Mouse (Mus musculus) midbrain, embryonic 11.5 days (tissue): ENCODE results near the gene Slc6a20b. TPM values are rescaled to one million over a fixed set of nuclear protein-coding genes. Genes with fewer than 3 reads are reported as not detected.

Experiments used
- ATAC-seq: fragments of 200-750 bp; cut with Nextera tagmentation; 2 replicates; pipeline ENCODE4 v1.8.0; 2017; ENCODE audit warnings: moderate TSS enrichment, moderate library complexity; ENCODE audit not compliant: low FRiP score
- DNase-seq: peaks from one replicate; pipeline ENCODE4 v3.0.0; 2015; ENCODE audit warnings: low spot score; ENCODE audit errors: missing footprints
- H3K27ac ChIP-seq: fragments of 300-500 bp; sonication (generic); 2 replicates; pipeline ENCODE4 v1.5.1; 2014; ENCODE audit warnings: low read depth, low read length
- H3K27me3 ChIP-seq: fragments of 300-500 bp; sonication (generic); 2 replicates; pipeline ENCODE4 v1.6.1; 2014; ENCODE audit warnings: mild to moderate bottlenecking, low read length, moderate library complexity, mixed read lengths; ENCODE audit not compliant: control insufficient read depth, insufficient read depth
- H3K36me3 ChIP-seq: fragments of 300-500 bp; sonication (generic); 2 replicates; pipeline ENCODE4 v1.6.1; 2014; ENCODE audit warnings: mild to moderate bottlenecking, low read length, moderate library complexity, mixed read lengths; ENCODE audit not compliant: control insufficient read depth, insufficient read depth
- H3K4me1 ChIP-seq: fragments of 300-500 bp; sonication (generic); 2 replicates; pipeline ENCODE4 v1.6.1; 2014; ENCODE audit warnings: low read length; ENCODE audit not compliant: control insufficient read depth, insufficient read depth
- H3K4me2 ChIP-seq: fragments of 300-500 bp; sonication (generic); 2 replicates; pipeline ENCODE4 v1.6.1; 2014; ENCODE audit warnings: mild to moderate bottlenecking, moderate library complexity
- H3K4me3 ChIP-seq: fragments of 300-500 bp; sonication (generic); 2 replicates; pipeline ENCODE4 v1.5.1; 2014; ENCODE audit warnings: low read depth, low read length
- H3K9ac ChIP-seq: fragments of 300-500 bp; sonication (generic); 2 replicates; pipeline ENCODE4 v1.6.1; 2014; ENCODE audit warnings: low read length
- H3K9me3 ChIP-seq: fragments of 300-500 bp; sonication (generic); 2 replicates; pipeline ENCODE4 v1.6.1; 2016; ENCODE audit warnings: low read length; ENCODE audit not compliant: control insufficient read depth
- WGBS: fragments of 180-500 bp; shearing (Covaris S2); extraction: QIAGEN DNeasy Blood & Tissue Kit; methylation state at CpG from one replicate; pipeline ENCODE4 v1.1.7; 2014; 5-methylcytosine and 5-hydroxymethylcytosine counted together
- polyA plus RNA-seq: library from polyadenylated mRNA; unstranded; fragments of >200 nt; fragmentation: Nextera tagmentation; extraction: Ambion mirVana; gene quantifications from 2 replicates; pipeline ENCODE4 v1.2.1, GENCODE M21; 2014

The Slc6a20b gene
- polyA plus RNA-seq, 1 experiment from 2014 or later: 0.11 TPM

- H3K27me3 ChIP-seq: no peaks in the 10 kb centered on the region
- no peak overlapping the region for H3K4me2 ChIP-seq
- H3K27ac ChIP-seq: no peak overlapping the region
- no peak for DNase-seq
- no peaks in the 10 kb centered on the region for H3K9me3 ChIP-seq
- 87% methylated on average over 5 of the region's 5 CpGs for WGBS
- ATAC-seq: no peak
- no peak overlapping the region for H3K9ac ChIP-seq
- H3K4me3 ChIP-seq: no peak overlapping the region
- no peaks in the 10 kb centered on the region for H3K36me3 ChIP-seq
- no peaks in the 10 kb centered on the region for H3K4me1 ChIP-seq
Measured at GRCm38 (mm10) chr9:123620311-123621098, 11.9 kb downstream of the Slc6a20b start.

DNA sequence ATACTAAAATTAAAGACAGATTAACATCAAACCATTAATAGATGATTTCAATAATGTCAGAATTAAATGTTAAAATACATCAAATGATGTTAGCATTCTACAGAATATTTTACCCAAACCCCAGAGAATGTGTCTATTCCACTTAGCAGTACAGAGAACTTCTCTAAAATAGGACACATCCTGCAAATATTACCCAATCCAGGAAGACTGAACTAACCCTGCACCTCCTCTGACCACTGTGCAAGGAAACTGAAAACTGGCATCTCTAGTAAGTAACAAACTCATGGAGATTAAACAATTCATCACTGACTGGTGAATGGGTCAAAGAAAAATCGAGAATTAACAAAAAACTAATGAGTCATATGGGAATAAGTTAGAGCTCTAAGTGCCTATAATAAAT, 30.8 kb downstream of the Slc6a20b start:
- H3K4me2 ChIP-seq: no peak overlapping the region

DNA sequence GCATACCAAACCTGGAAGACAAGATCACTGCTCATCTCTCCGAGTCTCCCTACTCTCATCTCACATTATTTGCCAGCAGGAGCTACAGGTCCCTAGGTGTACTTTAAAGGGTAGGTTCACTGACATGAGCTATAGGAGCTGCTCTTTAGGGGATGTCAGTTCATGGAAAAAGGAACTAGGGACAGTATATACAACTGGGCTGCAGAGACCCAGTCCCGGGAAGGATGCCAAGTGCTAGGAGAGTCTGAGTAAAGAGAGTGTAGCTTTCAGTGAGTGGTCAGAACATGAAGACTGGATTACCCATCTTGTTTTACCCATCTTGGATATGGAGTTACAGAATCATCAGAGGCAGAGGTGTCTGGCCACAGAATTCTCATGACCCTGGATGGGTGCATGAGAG, 35.0 kb downstream of the Slc6a20b start:
- DNase-seq: no peak
- no peaks in the 10 kb centered on the region for H3K9me3 ChIP-seq
- no peak for ATAC-seq
- no peaks in the 10 kb centered on the region for H3K36me3 ChIP-seq
- WGBS: 96% methylated on average over 2 of the region's 2 CpGs
- no peak overlapping the region for H3K9ac ChIP-seq
- H3K4me2 ChIP-seq: no peak overlapping the region
- no peak overlapping the region for H3K27ac ChIP-seq
- H3K4me3 ChIP-seq: no peak overlapping the region
- no peaks in the 10 kb centered on the region for H3K27me3 ChIP-seq
- H3K4me1 ChIP-seq: no peaks in the 10 kb centered on the region

More for the DNA sequence above, 30.8 kb downstream of the Slc6a20b start:
- H3K4me1 ChIP-seq: no peaks in the 10 kb centered on the region
- 84% methylated on average over 1 of the region's 1 CpGs for WGBS
- ATAC-seq (no peak), DNase-seq (no peak)
- no peaks in the 10 kb centered on the region for H3K9me3 ChIP-seq
- no peaks in the 10 kb centered on the region for H3K36me3 ChIP-seq
- no peak overlapping the region for H3K4me3 ChIP-seq
- H3K27ac ChIP-seq: no peak overlapping the region
- no peak overlapping the region for H3K9ac ChIP-seq
- no peaks in the 10 kb centered on the region for H3K27me3 ChIP-seq

DNA sequence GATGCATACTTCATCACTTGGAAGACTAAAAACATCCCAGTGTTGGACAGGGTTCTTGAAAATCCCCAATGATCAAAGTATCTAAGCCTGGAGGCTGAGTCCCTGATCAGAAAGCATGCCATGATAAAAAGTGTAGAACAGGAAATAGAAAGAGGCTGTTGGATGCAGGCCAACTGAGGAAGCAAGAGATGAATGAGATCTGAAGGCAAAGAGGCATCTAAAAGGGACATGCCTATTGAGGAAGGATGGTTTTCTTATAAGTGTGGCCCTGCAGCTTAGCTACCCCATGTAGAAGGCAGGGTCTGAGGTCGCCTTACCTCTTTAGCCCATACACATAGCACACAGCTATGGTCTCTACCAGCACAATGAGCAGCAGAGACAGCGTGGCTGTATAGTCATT, 35.5 kb downstream of the Slc6a20b start:
- WGBS: 89% methylated on average over 2 of the region's 2 CpGs
- H3K4me3 ChIP-seq: no peak overlapping the region
- H3K9me3 ChIP-seq: no peaks in the 10 kb centered on the region
- no peak for DNase-seq
- no peak overlapping the region for H3K9ac ChIP-seq
- no peaks in the 10 kb centered on the region for H3K27me3 ChIP-seq
- H3K4me2 ChIP-seq: no peak overlapping the region
- H3K36me3 ChIP-seq: no peaks in the 10 kb centered on the region
- no peak for ATAC-seq
- no peaks in the 10 kb centered on the region for H3K4me1 ChIP-seq
- H3K27ac ChIP-seq: no peak overlapping the region

GRCm38 (mm10) chr9:123595194-123595593, 37.2 kb downstream of the Slc6a20b start:
- H3K4me2 ChIP-seq: no peak overlapping the region
- H3K36me3 ChIP-seq: no peaks in the 10 kb centered on the region
- H3K4me3 ChIP-seq: no peak overlapping the region
- WGBS: 94% methylated on average over 4 of the region's 4 CpGs
- no peaks in the 10 kb centered on the region for H3K9me3 ChIP-seq
- ATAC-seq (no peak), DNase-seq (no peak)
- H3K27me3 ChIP-seq: no peaks in the 10 kb centered on the region
- H3K27ac ChIP-seq: no peak overlapping the region
- no peaks in the 10 kb centered on the region for H3K4me1 ChIP-seq
- H3K9ac ChIP-seq: no peak overlapping the region

GRCm38 (mm10) chr9:123589240-123589910, 43.0 kb downstream of the Slc6a20b start:
- H3K9ac ChIP-seq: no peak overlapping the region
- H3K27me3 ChIP-seq: no peaks in the 10 kb centered on the region
- no peak overlapping the region for H3K4me3 ChIP-seq
- DNase-seq (no peak), ATAC-seq (no peak)
- H3K4me2 ChIP-seq: no peak overlapping the region
- H3K4me1 ChIP-seq: no peaks in the 10 kb centered on the region
- H3K27ac ChIP-seq: no peak overlapping the region
- WGBS: 83% methylated on average over 7 of the region's 7 CpGs
- peaks cover 5% of the 10 kb centered on the region; the same call in 1 of the 2 replicates for H3K36me3 ChIP-seq
- no peaks in the 10 kb centered on the region for H3K9me3 ChIP-seq

- H3K27me3 ChIP-seq: no peaks in the 10 kb centered on the region
- H3K9ac ChIP-seq: no peak overlapping the region
- 89% methylated on average over 10 of the region's 10 CpGs for WGBS
- peaks cover 2% of the 10 kb centered on the region for H3K36me3 ChIP-seq
- no peak overlapping the region for H3K4me2 ChIP-seq
- ATAC-seq (no peak), DNase-seq (no peak)
- no peaks in the 10 kb centered on the region for H3K9me3 ChIP-seq
- H3K4me1 ChIP-seq: no peaks in the 10 kb centered on the region
- no peak overlapping the region for H3K4me3 ChIP-seq
- H3K27ac ChIP-seq: no peak overlapping the region
Measured at GRCm38 (mm10) chr9:123577360-123578192, 54.8 kb downstream of the Slc6a20b start.

DNA sequence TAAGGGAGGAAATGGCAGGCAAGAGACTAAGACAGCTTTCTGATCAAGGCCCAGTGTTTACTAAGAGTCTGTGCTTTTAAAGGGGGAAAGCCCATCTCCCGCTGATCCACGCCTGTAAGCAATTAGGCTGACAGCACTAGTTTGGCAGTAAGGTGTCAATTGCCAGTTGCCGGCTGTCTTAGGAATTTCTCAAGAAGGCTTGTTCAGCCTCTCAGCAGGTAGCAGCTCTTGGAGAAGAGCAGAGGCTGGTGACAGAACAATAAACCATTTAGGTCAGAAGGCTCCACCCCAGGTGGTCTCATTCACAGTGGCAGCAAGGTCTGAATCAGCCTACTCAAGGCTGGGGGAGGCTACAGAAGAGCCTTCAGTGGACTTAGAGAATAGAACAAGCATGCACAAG, 77.8 kb downstream of the Slc6a20b start:
- no peaks in the 10 kb centered on the region for H3K36me3 ChIP-seq
- DNase-seq: no peak
- no peak overlapping the region for H3K4me3 ChIP-seq
- 16% methylated on average over 3 of the region's 3 CpGs for whole genome bisulfite sequencing
- H3K27me3 ChIP-seq: no peaks in the 10 kb centered on the region
- H3K4me2 ChIP-seq: no peak overlapping the region
- H3K9ac ChIP-seq: no peak overlapping the region
- H3K27ac ChIP-seq: no peak overlapping the region
- no peak for ATAC-seq
- H3K9me3 ChIP-seq: no peaks in the 10 kb centered on the region
- H3K4me1 ChIP-seq: no peaks in the 10 kb centered on the region
